In genomic region chr6:137654776-137655175, GRCm38 (mm10) we compare ENCODE assay signal across 8 mouse cellular contexts. TPM values are rescaled to one million over a fixed set of nuclear protein-coding genes. Genes with fewer than 3 reads are reported as not detected.
A peak's percentile ranks its signal among the peaks of the same experiment; 100 is the strongest.
DNase-seq lines count a peak whose midpoint lies in the region; ATAC-seq and TF ChIP-seq lines count a peak whose summit lies in the region.

Eps8 (minus strand) TSS chr6:137654876.

- no peak for TF ChIP-seq POLR2A in testis, adult 2 months (IDR thresholded peaks at IDR 0.05; ENCODE audit: control insufficient read depth, low read depth, low read length)
- no peak for TF ChIP-seq POLR2A in thymus, adult 2 months (IDR thresholded peaks at IDR 0.05; ENCODE audit: control insufficient read depth, extremely low read depth, insufficient read depth, low read length, poor library complexity)

- TF ChIP-seq CTCF in testis, adult 2 months (IDR thresholded peaks at IDR 0.05; ENCODE audit: control insufficient read depth, insufficient read depth, insufficient replicate concordance, low read depth, low read length), result no peak
- no peak for TF ChIP-seq CTCF in stomach, postnatal 0 days (IDR thresholded peaks at IDR 0.05; ENCODE audit: low read depth)
- TF ChIP-seq CTCF in thymus, adult 2 months (IDR thresholded peaks at IDR 0.05; ENCODE audit: borderline replicate concordance, control insufficient read depth, extremely low read depth, insufficient read depth, low read length, poor library complexity), result no peak

- H3K4me3 ChIP-seq in testis, adult 2 months (ENCODE audit: control insufficient read depth, low read depth, low read length), result peak within 1 kb of the TSS; percentile 9; the same call in 1 of the 2 replicates
- no peak within 1 kb of the TSS for H3K4me3 ChIP-seq in stomach, postnatal 0 days (ENCODE audit: low read depth, low read length)
- H3K4me3 ChIP-seq in thymus, adult 2 months (ENCODE audit: control insufficient read depth, insufficient read depth, low read length), result no peak within 1 kb of the TSS

- no peak within 1 kb of the TSS for H3K4me2 ChIP-seq in stomach, postnatal 0 days (replicated peaks; ENCODE audit: low read depth)

- DNase-seq in frontal cortex, adult 2 months (ENCODE audit: extremely low spot score in 1 of 2, low spot score in 1 of 2), result no peak
- DNase-seq in frontal cortex, postnatal 14 days (ENCODE audit: low spot score in 2 of 2), result no peak
- no peak for DNase-seq in testis, postnatal 14 days (ENCODE audit: low spot score)
- no peak for DNase-seq in layer of hippocampus, postnatal 14 days (ENCODE audit: low spot score in 2 of 2)
- DNase-seq in stomach, postnatal 0 days (ENCODE audit: low spot score), result no peak
- DNase-seq in retina, embryonic 14.5 days (ENCODE audit: low spot score), result no peak
- no peak for DNase-seq in thymus, adult 2 months

- no peaks in the 10 kb centered on the region for H3K27me3 ChIP-seq in testis, adult 2 months (ENCODE audit: control insufficient read depth, insufficient read depth, low read length)
- H3K27me3 ChIP-seq in stomach, postnatal 0 days (ENCODE audit: control insufficient read depth, insufficient read depth, low read length), result no peaks in the 10 kb centered on the region
- H3K27me3 ChIP-seq in thymus, adult 2 months (ENCODE audit: control insufficient read depth, insufficient read depth, low read length), result no peaks in the 10 kb centered on the region; the same call in 1 of the 2 replicates

- no peaks in the 10 kb centered on the region for H3K4me1 ChIP-seq in testis, adult 2 months (ENCODE audit: control insufficient read depth, insufficient read depth, low read length)
- no peaks in the 10 kb centered on the region for H3K4me1 ChIP-seq in stomach, postnatal 0 days (replicated peaks; ENCODE audit: control insufficient read depth, insufficient read depth)
- H3K4me1 ChIP-seq in thymus, adult 2 months (replicated peaks; ENCODE audit: control insufficient read depth, insufficient read depth, low read length), result no peaks in the 10 kb centered on the region

- WGBS in stomach, postnatal 0 days, result 83% methylated on average over 2 of the region's 2 CpGs
- WGBS in thymus, adult 2 months, result 83% methylated on average over 2 of the region's 2 CpGs

- H3K9ac ChIP-seq in stomach, postnatal 0 days (ENCODE audit: low read length), result no peak within 1 kb of the TSS

- no peaks in the 10 kb centered on the region for H3K9me3 ChIP-seq in stomach, postnatal 0 days (ENCODE audit: control insufficient read depth, low read length)

- no peak within 1 kb of the TSS for H3K27ac ChIP-seq in testis, adult 2 months (ENCODE audit: control insufficient read depth, insufficient read depth, low read depth, low read length)
- H3K27ac ChIP-seq in stomach, postnatal 0 days (replicated peaks), result no peak within 1 kb of the TSS
- no peak within 1 kb of the TSS for H3K27ac ChIP-seq in thymus, adult 2 months (ENCODE audit: control insufficient read depth, insufficient read depth, low read length)

- no peaks in the 10 kb centered on the region for H3K36me3 ChIP-seq in testis, adult 2 months (ENCODE audit: control insufficient read depth, insufficient read depth, low read length)
- no peaks in the 10 kb centered on the region for H3K36me3 ChIP-seq in stomach, postnatal 0 days (ENCODE audit: control insufficient read depth, insufficient read depth, low read length)
- no peaks in the 10 kb centered on the region for H3K36me3 ChIP-seq in thymus, adult 2 months (ENCODE audit: control insufficient read depth, insufficient read depth, low read length)

- no peak for ATAC-seq in stomach, postnatal 0 days (ENCODE audit: low FRiP score, low TSS enrichment)

- no peak for TF ChIP-seq EP300 in stomach, postnatal 0 days (optimal IDR thresholded peaks at IDR 0.05)

RNA-seq across cellular contexts. Expression of gene Eps8, which starts in this region (rescaled TPM):
- 24.4 and 27.9 TPM in 2 replicates for polyA plus RNA-seq in frontal cortex, adult 2 months (2012; rRNA removed)
- 4.2 and 5.4 TPM in 2 replicates for polyA plus RNA-seq in testis, adult 2 months (2012; rRNA removed)
- total RNA-seq in layer of hippocampus, postnatal 14 days (2021), result 10 to 100 TPM; 52.1 to 59.3 TPM
- 17.6 and 23.1 TPM in 2 replicates for polyA plus RNA-seq in stomach, postnatal 0 days (2015; fragmentation: Nextera tagmentation; extraction: Ambion mirVana)
- polyA plus RNA-seq in thymus, adult 2 months (2012; rRNA removed), result 1.8 and 2.5 TPM in 2 replicates
